Mouse (Mus musculus) intestine, postnatal 0 days (tissue): ENCODE measurements around the gene Cdc42bpb. TPM values are rescaled to one million over a fixed set of nuclear protein-coding genes. Genes with fewer than 3 reads are reported as not detected.
A peak's percentile ranks its signal among the peaks of the same experiment; 100 is the strongest.

Experiments used
- ATAC-seq: fragments of 200-750 bp; cut with Nextera tagmentation; 2 replicates; pipeline ENCODE4 v1.8.0; 2017; ENCODE audit warnings: mild to moderate bottlenecking, moderate TSS enrichment, moderate library complexity
- H3K27ac ChIP-seq: fragments of 300-500 bp; sonication (generic); 2 replicates; pipeline ENCODE4 v1.5.1; 2014; ENCODE audit warnings: mild to moderate bottlenecking, low read depth, low read length, moderate library complexity
- H3K27me3 ChIP-seq: fragments of 300-500 bp; sonication (generic); replicated peaks from 2 replicates; pipeline ENCODE4 v1.6.1; 2014; ENCODE audit warnings: low read length, mixed read lengths; ENCODE audit not compliant: control insufficient read depth, insufficient read depth
- H3K36me3 ChIP-seq: fragments of 300-500 bp; sonication (generic); 2 replicates; pipeline ENCODE4 v1.6.1; 2014; ENCODE audit warnings: mild to moderate bottlenecking, moderate library complexity; ENCODE audit not compliant: control insufficient read depth, insufficient read depth
- H3K4me1 ChIP-seq: fragments of 300-500 bp; sonication (generic); replicated peaks from 2 replicates; pipeline ENCODE4 v1.6.1; 2014; ENCODE audit warnings: antibody characterized with exemption, low read length, mixed read lengths; ENCODE audit not compliant: control insufficient read depth, insufficient read depth
- H3K4me2 ChIP-seq: fragments of 300-500 bp; sonication (generic); replicated peaks from 2 replicates; pipeline ENCODE4 v1.6.1; 2014; ENCODE audit warnings: low read depth, mild to moderate bottlenecking, moderate library complexity
- H3K4me3 ChIP-seq: fragments of 300-500 bp; sonication (generic); 2 replicates; pipeline ENCODE4 v1.5.1; 2014; ENCODE audit warnings: low read depth, low read length
- H3K9ac ChIP-seq: fragments of 300-500 bp; sonication (generic); 2 replicates; pipeline ENCODE4 v1.6.1; 2014; ENCODE audit warnings: mild to moderate bottlenecking, low read depth, low read length
- H3K9me3 ChIP-seq: fragments of 300-500 bp; sonication (generic); 2 replicates; pipeline ENCODE4 v1.6.1; 2016; ENCODE audit warnings: mixed run types; ENCODE audit not compliant: control insufficient read depth
- CTCF ChIP-seq: sonication (generic); IDR thresholded peaks from 2 replicates; pipeline ENCODE4 v1.5.1; 2016; ENCODE audit warnings: low read depth, mild to moderate bottlenecking, control low read depth, antibody characterized with exemption, moderate library complexity
- WGBS: fragments of 180-500 bp; shearing (Covaris S2); extraction: QIAGEN DNeasy Blood & Tissue Kit; methylation state at CpG from one replicate; pipeline ENCODE4 v1.1.7; 2014; 5-methylcytosine and 5-hydroxymethylcytosine counted together
- polyA plus RNA-seq: library from polyadenylated mRNA; unstranded; fragments of >200 nt; fragmentation: Nextera tagmentation; extraction: Ambion mirVana; gene quantifications from 2 replicates; pipeline ENCODE4 v1.2.1, GENCODE M21; 2015

The Cdc42bpb gene
- polyA plus RNA-seq, 1 experiment from 2014 or later: 27.2 TPM

- Histone ChIP-seq H3K4me1 (peaks cover 16% of the 10 kb centered on the region), H3K27ac (peak overlapping the region; percentile 46; the same call in 1 of the 2 replicates), H3K4me2 (peak overlapping the region; percentile 40), H3K9me3 (no peaks in the 10 kb centered on the region), H3K27me3 (no peaks in the 10 kb centered on the region), H3K36me3 (0 out of 2 replicates have a peak, but pooled peaks cover 9% of the 10 kb centered on the region), H3K4me3 (no peak overlapping the region), H3K9ac (no peak overlapping the region)
- ATAC-seq: no peak
- 62% methylated on average over 5 of the region's 5 CpGs for WGBS
- TF ChIP-seq CTCF: no peak
Measured at GRCm38 (mm10) chr12:111354142-111354541, 23.4 kb downstream of the Cdc42bpb start.

- Histone ChIP-seq H3K36me3 (peaks cover 9% of the 10 kb centered on the region; the same call in 1 of the 2 replicates), H3K9ac (no peak overlapping the region), H3K9me3 (no peaks in the 10 kb centered on the region), H3K27ac (peak overlapping the region; percentile 65; the same call in 1 of the 2 replicates), H3K27me3 (no peaks in the 10 kb centered on the region), H3K4me1 (peaks cover 16% of the 10 kb centered on the region), H3K4me3 (no peak overlapping the region), H3K4me2 (peak overlapping the region; percentile 40; the same call in 1 of the 2 replicates)
- ATAC-seq: peak; percentile 99
- TF ChIP-seq CTCF: no peak
- 33% methylated on average over 15 of the region's 15 CpGs for WGBS
Measured at GRCm38 (mm10) chr12:111353439-111353915, 24.0 kb downstream of the Cdc42bpb start.

- H3K4me2 ChIP-seq: peak overlapping the region; percentile 13; the same call in 1 of the 2 replicates
- TF ChIP-seq CTCF: no peak
- H3K9me3 ChIP-seq: no peaks in the 10 kb centered on the region
- H3K27ac ChIP-seq: peak overlapping the region; percentile 65
- peaks cover 9% of the 10 kb centered on the region; the same call in 1 of the 2 replicates for H3K36me3 ChIP-seq
- H3K4me3 ChIP-seq: no peak overlapping the region
- WGBS: 60% methylated on average over 11 of the region's 11 CpGs
- H3K27me3 ChIP-seq: no peaks in the 10 kb centered on the region
- peak; percentile 54 for ATAC-seq
- H3K9ac ChIP-seq: no peak overlapping the region
- peaks cover 16% of the 10 kb centered on the region for H3K4me1 ChIP-seq
Measured at GRCm38 (mm10) chr12:111353008-111353407, 24.5 kb downstream of the Cdc42bpb start.

- H3K27me3 ChIP-seq: no peaks in the 10 kb centered on the region
- no peak for ATAC-seq
- WGBS: 79% methylated on average over 10 of the region's 10 CpGs
- H3K4me2 ChIP-seq: peak overlapping the region; percentile 13; the same call in 1 of the 2 replicates
- H3K9me3 ChIP-seq: no peaks in the 10 kb centered on the region
- H3K4me1 ChIP-seq: peaks cover 16% of the 10 kb centered on the region
- H3K27ac ChIP-seq: peak overlapping the region; percentile 65
- H3K36me3 ChIP-seq: peaks cover 8% of the 10 kb centered on the region; the same call in 1 of the 2 replicates
- H3K4me3 ChIP-seq: no peak overlapping the region
- H3K9ac ChIP-seq: no peak overlapping the region
- 0 out of 2 replicates have a peak, but pooled peaks have one; percentile 23 for TF ChIP-seq CTCF
Measured at GRCm38 (mm10) chr12:111352520-111352919, 25.0 kb downstream of the Cdc42bpb start.

GRCm38 (mm10) chr12:111349540-111350231 lies 27.8 kb downstream of the Cdc42bpb start:
- H3K27me3 ChIP-seq: no peaks in the 10 kb centered on the region
- ATAC-seq: no peak
- H3K27ac ChIP-seq: no peak overlapping the region
- no peak overlapping the region for H3K9ac ChIP-seq
- no peaks in the 10 kb centered on the region for H3K9me3 ChIP-seq
- H3K4me2 ChIP-seq: no peak overlapping the region
- H3K4me3 ChIP-seq: no peak overlapping the region
- H3K4me1 ChIP-seq: peaks cover 14% of the 10 kb centered on the region
- no peak for TF ChIP-seq CTCF
- H3K36me3 ChIP-seq: peaks cover 8% of the 10 kb centered on the region; the same call in 1 of the 2 replicates
- WGBS: 68% methylated on average over 15 of the region's 15 CpGs

- H3K4me3 ChIP-seq: no peak overlapping the region
- H3K9me3 ChIP-seq: no peaks in the 10 kb centered on the region
- TF ChIP-seq CTCF: peak; percentile 48
- H3K4me1 ChIP-seq: 0 out of 2 replicates have a peak, but pooled peaks cover 3% of the 10 kb centered on the region
- WGBS: 47% methylated on average over 1 of the region's 1 CpGs
- no peaks in the 10 kb centered on the region for H3K27me3 ChIP-seq
- ATAC-seq: no peak
- H3K9ac ChIP-seq: no peak overlapping the region
- no peak overlapping the region for H3K4me2 ChIP-seq
- H3K36me3 ChIP-seq: peaks cover 39% of the 10 kb centered on the region
- no peak overlapping the region for H3K27ac ChIP-seq
Measured at GRCm38 (mm10) chr12:111343956-111344355, 33.6 kb downstream of the Cdc42bpb start.
